Mouse (Mus musculus) brain, embryonic 18.5 days (tissue): Measurements from ENCODE around the gene Arvcf.

Experiments
- DNase-seq: peaks from one replicate; pipeline ENCODE4 v3.0.0-alpha.2; 2012; ENCODE audit warnings: low read depth, low spot score

Gene Arvcf

DNA sequence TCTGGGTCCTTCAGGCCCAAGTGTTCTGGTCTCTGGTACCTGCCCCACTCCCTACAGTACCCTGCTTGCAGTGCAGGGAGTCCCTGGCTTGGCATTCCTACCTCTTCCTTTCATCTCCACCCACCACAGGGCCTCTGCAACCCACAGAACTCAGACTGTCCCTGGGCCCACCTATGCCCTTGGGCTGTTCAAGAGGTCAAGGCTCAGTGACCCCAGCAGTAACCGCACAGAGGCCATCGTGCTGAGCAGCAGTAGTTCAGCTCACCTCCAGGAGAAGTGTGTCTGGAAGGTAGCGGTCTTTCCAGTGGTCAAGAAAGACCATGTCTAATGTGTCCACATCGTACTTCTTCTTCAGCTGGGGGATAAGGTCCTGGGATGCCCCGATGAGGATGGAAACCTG, 62.4 kb downstream of the Arvcf start:
- DNase-seq: no peak

GRCm38 (mm10) chr16:18411026-18411649, 63.2 kb downstream of the Arvcf start:
- DNase-seq: no peak

DNA sequence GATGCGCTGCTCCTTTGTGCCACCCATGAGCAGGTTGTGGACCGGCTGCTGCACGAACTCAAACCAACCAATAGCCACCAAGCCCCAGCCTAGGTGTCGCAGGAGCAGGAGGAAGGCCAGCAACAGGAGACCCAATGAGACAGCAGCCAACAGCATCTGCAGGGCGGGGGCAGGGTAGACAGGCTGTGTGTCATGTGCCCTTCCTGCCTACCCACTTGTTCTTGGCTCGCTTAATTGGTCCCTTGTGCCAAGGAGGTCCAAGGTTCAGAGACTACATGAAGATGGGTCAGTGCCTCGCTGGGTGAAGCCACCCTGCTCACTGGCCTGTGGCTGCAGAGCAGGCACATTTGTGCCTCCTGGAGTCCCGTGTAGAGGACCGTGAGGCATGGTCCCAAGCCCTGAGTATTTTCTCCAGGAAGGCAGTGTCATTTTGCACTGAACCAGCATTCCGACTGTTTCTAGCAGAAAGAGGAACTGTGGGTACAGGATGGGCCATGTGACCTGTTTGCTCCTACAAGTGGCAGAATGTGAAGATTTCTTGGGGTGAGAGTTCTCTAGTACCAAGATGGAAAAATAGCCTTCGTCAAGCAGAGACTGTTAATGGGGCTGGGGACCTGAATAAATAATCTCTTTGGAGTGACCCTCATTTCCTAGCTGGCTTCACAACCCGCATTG, 64.0 kb downstream of the Arvcf start:
- DNase-seq: no peak

GRCm38 (mm10) chr16:18413032-18413816, 65.2 kb downstream of the Arvcf start:
- no peak for DNase-seq

GRCm38 (mm10) chr16:18416094-18416761, 68.2 kb downstream of the Arvcf start:
- no peak for DNase-seq

GRCm38 (mm10) chr16:18416837-18417236, 68.9 kb downstream of the Arvcf start:
- DNase-seq: no peak

GRCm38 (mm10) chr16:18417491-18417890, 69.5 kb downstream of the Arvcf start:
- DNase-seq: no peak

- no peak for DNase-seq
Observed at GRCm38 (mm10) chr16:18418756-18419602, 71.0 kb downstream of the Arvcf start.

- no peak for DNase-seq
Observed at GRCm38 (mm10) chr16:18419603-18420026, 71.6 kb downstream of the Arvcf start.

DNA sequence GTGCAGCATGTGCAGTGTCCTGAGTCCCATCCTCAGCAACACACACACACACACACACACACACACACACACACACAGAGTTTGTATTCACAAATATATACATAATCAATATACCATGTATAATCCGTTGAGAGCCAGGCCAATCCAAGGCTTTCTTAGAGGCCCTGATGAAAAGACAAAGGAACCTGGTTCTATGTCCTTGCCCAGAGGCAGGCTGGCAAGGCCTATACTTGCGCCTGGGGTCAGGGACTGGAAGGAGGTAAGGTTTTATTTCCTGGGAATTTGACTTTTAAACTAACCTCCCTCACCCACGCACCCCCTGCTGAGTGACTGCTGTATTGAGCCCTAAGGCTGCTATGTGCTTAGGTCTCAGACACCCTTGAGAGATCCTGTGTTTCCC, 72.6 kb downstream of the Arvcf start:
- DNase-seq: no peak

- DNase-seq: no peak
Observed at GRCm38 (mm10) chr16:18423203-18423914, 75.4 kb downstream of the Arvcf start.

- DNase-seq: no peak
Observed at GRCm38 (mm10) chr16:18423915-18424265, 75.9 kb downstream of the Arvcf start.

DNA sequence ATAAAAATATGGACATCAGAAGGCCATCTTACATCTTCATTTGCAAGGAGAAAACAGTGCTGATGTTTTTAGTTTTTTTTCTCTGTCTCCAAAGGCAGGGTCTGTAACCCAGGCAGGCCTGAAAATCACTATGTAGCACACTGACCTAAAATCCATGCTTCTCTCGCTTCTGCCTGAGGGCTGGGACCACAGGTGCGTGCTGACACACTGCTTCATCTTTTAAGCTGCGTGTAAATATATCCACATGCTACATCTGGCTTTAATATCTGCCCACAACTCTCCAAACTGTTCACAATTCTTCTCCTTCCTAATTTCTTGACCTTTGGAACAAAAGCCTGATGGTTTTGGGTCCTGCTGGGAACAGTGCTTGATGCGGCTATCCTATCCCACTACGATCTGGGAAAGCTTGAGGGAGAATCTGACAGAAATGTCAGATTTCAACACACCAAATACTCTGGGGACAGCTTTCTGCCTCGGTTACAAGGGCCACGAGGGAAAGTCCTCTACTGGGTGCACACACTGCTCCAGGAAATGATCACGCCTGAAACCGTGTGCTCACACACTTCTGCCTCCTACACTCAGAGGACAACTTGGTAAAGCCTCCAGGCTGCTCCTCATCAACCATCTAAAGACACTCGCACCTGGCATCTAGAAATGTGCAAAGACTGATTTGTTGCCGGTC, 76.5 kb downstream of the Arvcf start:
- DNase-seq: no peak

DNA sequence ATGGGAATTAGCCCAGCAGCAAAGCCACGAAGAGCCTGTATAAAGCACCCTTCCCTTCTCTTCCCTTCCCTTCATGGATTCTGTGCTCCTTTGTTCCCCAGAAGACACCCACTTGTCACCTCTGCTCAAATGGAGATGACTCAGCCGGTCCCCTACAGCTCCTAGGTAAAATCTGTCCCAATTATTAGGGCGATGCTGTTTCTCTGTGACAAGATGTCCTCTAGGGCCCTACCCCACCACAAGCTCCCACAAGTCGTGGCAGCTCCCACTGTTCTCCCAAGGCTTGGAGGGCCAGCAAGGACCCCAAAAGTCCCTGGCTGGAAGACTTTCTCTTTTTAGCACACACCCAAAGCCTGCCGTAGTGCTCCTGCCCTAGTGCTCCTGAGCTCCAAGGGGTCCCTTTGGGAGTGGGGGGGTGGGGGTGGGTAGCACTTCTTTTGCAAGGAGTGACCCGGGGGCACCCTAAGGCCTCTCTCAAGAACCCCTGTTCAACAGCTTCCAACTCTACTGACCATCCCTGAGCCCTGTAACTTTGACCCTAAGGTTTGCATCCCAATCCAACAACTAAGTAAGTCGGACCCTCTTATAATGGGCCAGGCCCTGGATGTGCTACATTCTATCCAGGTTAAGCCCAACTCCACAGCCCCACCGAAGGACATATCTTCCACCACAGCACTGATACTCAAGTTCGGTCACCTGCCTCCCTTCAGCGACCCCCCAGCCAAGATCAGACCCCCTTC, 77.7 kb downstream of the Arvcf start:
- DNase-seq: no peak

- DNase-seq: no peak
Observed at GRCm38 (mm10) chr16:18426215-18426791, 78.3 kb downstream of the Arvcf start, which contains the start of gene Txnrd2. Txnrd2 (plus strand) TSS chr16:18426384.

GRCm38 (mm10) chr16:18426802-18427280, 78.9 kb downstream of the Arvcf start, which contains the start of gene Comt:
Comt (minus strand) TSS chr16:18426852.
- no peak for DNase-seq

DNA sequence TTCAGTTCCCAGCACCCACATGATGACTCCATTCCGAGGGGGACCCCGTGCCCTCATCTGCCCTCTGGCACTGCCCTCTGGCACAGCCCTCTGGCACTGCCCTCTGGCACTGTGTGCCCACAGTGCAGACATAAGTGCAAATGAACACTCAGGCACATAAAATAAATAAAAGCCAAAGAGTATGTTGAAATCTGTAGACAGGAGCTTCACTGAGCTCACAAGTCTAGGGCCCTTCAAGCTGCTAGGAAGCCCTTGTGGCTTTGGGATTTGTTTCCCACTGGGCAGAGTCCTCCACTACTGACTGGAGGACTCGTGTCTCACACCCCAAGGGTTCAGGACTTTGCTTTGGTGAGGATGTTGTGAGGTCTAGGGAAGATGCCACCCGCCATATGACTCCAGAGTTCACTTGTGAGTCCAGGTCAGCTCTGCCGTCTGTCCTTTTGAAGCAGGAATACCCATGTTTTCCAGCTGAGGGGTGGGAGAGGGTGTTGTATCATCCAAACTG, 80.1 kb downstream of the Arvcf start:
- no peak for DNase-seq

- no peak for DNase-seq
Observed at GRCm38 (mm10) chr16:18428516-18429042, 80.6 kb downstream of the Arvcf start.
